Mouse (Mus musculus) MEL (cell line): ENCODE data around the gene Cntn5. TPM values are rescaled to one million over a fixed set of nuclear protein-coding genes. Genes with fewer than 3 reads are reported as not detected.

Experiments used
- DNase-seq: peaks from one replicate; pipeline ENCODE4 v3.0.0; 2011; ENCODE audit warnings: low read depth, low spot score
- H3K27ac ChIP-seq: 2 replicates; pipeline ENCODE4 v1.5.1; 2012; ENCODE audit warnings: low read depth, mild to moderate bottlenecking, control low read depth, low read length, moderate library complexity; ENCODE audit not compliant: control insufficient read depth
- H3K27me3 ChIP-seq, 2 experiments: fragments of 150-350 bp in 1 of 2; sonication (generic) in 1 of 2; 2 replicates each; pipeline ENCODE4 v1.6.1; 2012; ENCODE audit warnings: low read length in 2 of 2, mild to moderate bottlenecking in 2 of 2, improper control_type of control experiment in 1 of 2, moderate library complexity in 1 of 2; ENCODE audit not compliant: insufficient read depth in 2 of 2, control insufficient read depth in 1 of 2
- H3K36me3 ChIP-seq, 2 experiments: 2 replicates each; pipeline ENCODE4 v1.6.1; 2012 to 2014; ENCODE audit warnings: low read length in 2 of 2, improper control_type of control experiment in 1 of 2, inconsistent platforms in 1 of 2, mild to moderate bottlenecking in 1 of 2; ENCODE audit not compliant: insufficient read depth in 2 of 2, control insufficient read depth in 1 of 2
- H3K4me1 ChIP-seq, 2 experiments: fragments of 150-350 bp in 1 of 2; sonication (generic) in 1 of 2; 2 replicates each; pipeline ENCODE4 v1.6.1; 2012; ENCODE audit warnings: low read length in 2 of 2, improper control_type of control experiment in 1 of 2, mild to moderate bottlenecking in 1 of 2; ENCODE audit not compliant: insufficient read depth in 2 of 2, control insufficient read depth in 1 of 2
- H3K4me3 ChIP-seq, 2 experiments: fragments of 150-350 bp in 1 of 2; sonication (generic) in 1 of 2; 2 replicates each; pipeline ENCODE4 v1.5.1; 2012; ENCODE audit warnings: low read depth in 2 of 2, low read length in 2 of 2, mild to moderate bottlenecking in 2 of 2, moderate library complexity in 2 of 2, control low read depth in 1 of 2, improper control_type of control experiment in 1 of 2; ENCODE audit not compliant: control insufficient read depth in 1 of 2, insufficient read depth in 1 of 2
- H3K79me2 ChIP-seq: 2 replicates; pipeline ENCODE4 v1.6.1; 2012; ENCODE audit warnings: mild to moderate bottlenecking, low read length, moderate library complexity; ENCODE audit not compliant: control insufficient read depth, poor library complexity, insufficient read depth
- H3K9ac ChIP-seq: 2 replicates; pipeline ENCODE4 v1.6.1; 2012; ENCODE audit warnings: low read depth, mild to moderate bottlenecking, control low read depth, low read length, moderate library complexity; ENCODE audit not compliant: control insufficient read depth, poor library complexity, severe bottlenecking
- H3K9me3 ChIP-seq: fragments of 150-350 bp; sonication (generic); replicated peaks from 2 replicates; pipeline ENCODE4 v1.6.1; 2012; ENCODE audit warnings: mild to moderate bottlenecking, low read length, improper control_type of control experiment, moderate library complexity; ENCODE audit not compliant: insufficient read depth
- CHD1 ChIP-seq: IDR thresholded peaks from 2 replicates; pipeline ENCODE4 v1.6.1; 2012; ENCODE audit warnings: low read depth, mild to moderate bottlenecking, inconsistent platforms, low read length, improper control_type of control experiment
- CTCF ChIP-seq, 3 experiments: IDR thresholded peaks in 2 of 3; conservative IDR thresholded peaks in 1 of 3; 2 replicates each; pipeline ENCODE4 v1.5.1; 2011 to 2012; ENCODE audit warnings: low read length in 3 of 3, low read depth in 2 of 3, mild to moderate bottlenecking in 2 of 3, improper control_type of control experiment in 1 of 3, inconsistent platforms in 1 of 3, mixed read lengths in 1 of 3, moderate library complexity in 1 of 3; ENCODE audit not compliant: control insufficient read depth in 1 of 3, insufficient read depth in 1 of 3, poor library complexity in 1 of 3, severe bottlenecking in 1 of 3
- EP300 ChIP-seq, 2 experiments: IDR thresholded peaks; 2 replicates each; pipeline ENCODE4 v1.6.1; 2011; ENCODE audit warnings: improper control_type of control experiment in 2 of 2, low read length in 2 of 2, low read depth in 1 of 2, mild to moderate bottlenecking in 1 of 2
- ETS1 ChIP-seq: IDR thresholded peaks from 2 replicates; pipeline ENCODE4 v1.6.1; 2012; ENCODE audit warnings: low read depth, mild to moderate bottlenecking, inconsistent platforms, low read length, improper control_type of control experiment, moderate library complexity
- GABPA ChIP-seq: IDR thresholded peaks from 2 replicates; pipeline ENCODE4 v1.6.1; 2012; ENCODE audit warnings: low read depth, mild to moderate bottlenecking, inconsistent platforms, low read length, improper control_type of control experiment, moderate library complexity
- GATA1 ChIP-seq: IDR thresholded peaks from 2 replicates; pipeline ENCODE4 v1.6.1; 2011; ENCODE audit warnings: low read depth, low read length, improper control_type of control experiment
- HCFC1 ChIP-seq: IDR thresholded peaks from 2 replicates; pipeline ENCODE4 v1.6.1; 2012; ENCODE audit warnings: low read depth, mild to moderate bottlenecking, inconsistent platforms, low read length, improper control_type of control experiment, moderate library complexity
- JUND ChIP-seq: IDR thresholded peaks from 2 replicates; pipeline ENCODE4 v1.6.1; 2011; ENCODE audit warnings: low read depth, mild to moderate bottlenecking, improper control_type of control experiment, low read length
- KAT2A ChIP-seq: conservative IDR thresholded peaks from 2 replicates; pipeline ENCODE4 v1.6.1; 2012; ENCODE audit warnings: low read depth, low read length, improper control_type of control experiment, inconsistent platforms
- MAFK ChIP-seq: IDR thresholded peaks from 2 replicates; pipeline ENCODE4 v1.6.1; 2011; ENCODE audit warnings: low read depth, mild to moderate bottlenecking, low read length, improper control_type of control experiment, borderline replicate concordance
- MAZ ChIP-seq: IDR thresholded peaks from 2 replicates; pipeline ENCODE4 v1.6.1; 2012; ENCODE audit warnings: low read depth, mild to moderate bottlenecking, inconsistent platforms, low read length, improper control_type of control experiment
- MEF2A ChIP-seq: IDR thresholded peaks from 2 replicates; pipeline ENCODE4 v1.6.1; 2014; ENCODE audit warnings: low read depth, mild to moderate bottlenecking, inconsistent platforms, low read length, improper control_type of control experiment; ENCODE audit not compliant: poor library complexity, insufficient replicate concordance, severe bottlenecking; ENCODE audit errors: extremely low read depth
- MXI1 ChIP-seq: IDR thresholded peaks from 2 replicates; pipeline ENCODE4 v1.6.1; 2011; ENCODE audit warnings: mild to moderate bottlenecking, low read depth, low read length, improper control_type of control experiment
- MYB ChIP-seq: IDR thresholded peaks from 2 replicates; pipeline ENCODE4 v1.6.1; 2011; ENCODE audit warnings: mild to moderate bottlenecking, low read depth, low read length, improper control_type of control experiment
- MYC ChIP-seq: IDR thresholded peaks from 2 replicates; pipeline ENCODE4 v1.6.1; 2011; ENCODE audit warnings: low read depth, mild to moderate bottlenecking, low read length, improper control_type of control experiment, moderate library complexity
- NRF1 ChIP-seq: IDR thresholded peaks from 2 replicates; pipeline ENCODE4 v1.6.1; 2014; ENCODE audit warnings: low read depth, mild to moderate bottlenecking, inconsistent platforms, low read length, improper control_type of control experiment, moderate library complexity; ENCODE audit not compliant: poor library complexity, insufficient read depth, severe bottlenecking
- POLR2A ChIP-seq, 2 experiments: IDR thresholded peaks; 2 replicates each; pipeline ENCODE4 v1.6.1; 2011 to 2012; ENCODE audit warnings: low read length in 2 of 2, mild to moderate bottlenecking in 2 of 2, control low read depth in 1 of 2, improper control_type of control experiment in 1 of 2, low read depth in 1 of 2, moderate library complexity in 1 of 2; ENCODE audit not compliant: control insufficient read depth in 1 of 2, insufficient read depth in 1 of 2, poor library complexity in 1 of 2
- RAD21 ChIP-seq: IDR thresholded peaks from 2 replicates; pipeline ENCODE4 v1.6.1; 2011; ENCODE audit warnings: mild to moderate bottlenecking, low read depth, low read length, improper control_type of control experiment
- SIN3A ChIP-seq: IDR thresholded peaks from 2 replicates; pipeline ENCODE4 v1.6.1; 2012; ENCODE audit warnings: low read length, improper control_type of control experiment, inconsistent platforms
- TAL1 ChIP-seq: IDR thresholded peaks from 2 replicates; pipeline ENCODE4 v1.6.1; 2012; ENCODE audit warnings: mild to moderate bottlenecking, inconsistent platforms, low read length, moderate library complexity, mixed read lengths
- TCF12 ChIP-seq: IDR thresholded peaks from 2 replicates; pipeline ENCODE4 v1.6.1; 2014; ENCODE audit warnings: low read depth, mild to moderate bottlenecking, inconsistent platforms, low read length, improper control_type of control experiment, moderate library complexity
- USF1 ChIP-seq: IDR thresholded peaks from 2 replicates; pipeline ENCODE4 v1.6.1; 2014; ENCODE audit warnings: low read depth, mild to moderate bottlenecking, inconsistent platforms, low read length, improper control_type of control experiment, moderate library complexity
- USF2 ChIP-seq, 2 experiments: IDR thresholded peaks; 2 replicates each; pipeline ENCODE4 v1.6.1; 2011 to 2012; ENCODE audit warnings: improper control_type of control experiment in 2 of 2, low read length in 2 of 2, borderline replicate concordance in 1 of 2, inconsistent platforms in 1 of 2, low read depth in 1 of 2, mild to moderate bottlenecking in 1 of 2; ENCODE audit not compliant: insufficient read depth in 1 of 2
- ZC3H11A ChIP-seq: IDR thresholded peaks from 2 replicates; pipeline ENCODE4 v1.6.1; 2012; ENCODE audit warnings: low read depth, mild to moderate bottlenecking, inconsistent platforms, low read length, improper control_type of control experiment
- ZMIZ1 ChIP-seq: IDR thresholded peaks from 2 replicates; pipeline ENCODE4 v1.6.1; 2012; ENCODE audit warnings: low read depth, mild to moderate bottlenecking, inconsistent platforms, low read length, improper control_type of control experiment, moderate library complexity
- polyA plus RNA-seq, 2 experiments: library from polyadenylated mRNA; stranded (reverse) in 1 of 2; unstranded in 1 of 2; fragments of >175 nt in 1 of 2; fragments of >200 nt in 1 of 2; gene quantifications; 2 replicates each; pipeline versions ENCODE4 v1.2.1 to v1.2.4; 2012; ENCODE audit warnings: low replicate concordance in 2 of 2, low read depth in 1 of 2; ENCODE audit not compliant: insufficient read length in 2 of 2, insufficient read depth in 1 of 2, missing spikeins in 1 of 2
- total RNA-seq: library from RNA; depleted of rRNA; stranded (reverse); fragments of 300-350 nt; gene quantifications from 2 replicates; pipeline ENCODE4 v1.2.3, GENCODE M21; 2012

Cntn5 gene
- total and polyA plus RNA-seq, 3 experiments, result not detected

DNA sequence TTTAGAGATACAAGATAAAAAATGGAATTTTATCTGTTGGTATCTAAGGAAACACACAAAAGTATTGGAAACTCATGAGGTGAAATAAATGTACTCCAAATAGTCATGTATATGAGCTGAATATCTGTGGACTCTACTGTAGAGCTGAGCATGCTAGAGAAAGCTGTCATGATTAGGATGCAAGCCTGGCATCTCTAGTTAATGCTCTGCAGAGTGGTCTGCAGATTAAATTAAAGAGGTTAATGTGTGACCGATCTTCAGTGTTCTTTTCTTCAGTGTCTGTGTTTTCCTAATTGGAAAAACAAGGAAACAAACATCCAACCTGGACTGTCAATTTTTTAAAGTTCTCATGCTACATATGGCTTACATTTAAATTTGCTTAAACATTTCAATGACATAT lies 1199.4 kb downstream of the Cntn5 start:
- Histone ChIP-seq H3K4me3 (no peak overlapping the region), H3K27ac (no peak overlapping the region), H3K4me1 (no peaks in the 10 kb centered on the region), H3K9ac (no peak overlapping the region), H3K79me2 (no peaks in the 10 kb centered on the region), H3K9me3 (no peaks in the 10 kb centered on the region), H3K36me3 (no peaks in the 10 kb centered on the region), H3K27me3 (no peaks in the 10 kb centered on the region)
- no peak for TF ChIP-seq KAT2A
- TF ChIP-seq MXI1, result no peak
- no peak for TF ChIP-seq ZC3H11A
- no peak for TF ChIP-seq TAL1
- TF ChIP-seq GATA1, result no peak
- TF ChIP-seq MYC, result no peak
- TF ChIP-seq EP300 (IDR thresholded peaks at IDR 0.05; ENCODE audit: low read depth in 1 of 2, low read length in 2 of 2), result no peak
- no peak for TF ChIP-seq JUND
- no peak for TF ChIP-seq MEF2A
- no peak for TF ChIP-seq MYB
- no peak for TF ChIP-seq POLR2A (IDR thresholded peaks at IDR 0.05; ENCODE audit: control insufficient read depth in 1 of 2, insufficient read depth in 1 of 2, low read depth in 1 of 2, low read length in 2 of 2, poor library complexity in 1 of 2)
- DNase-seq, result no peak

DNA sequence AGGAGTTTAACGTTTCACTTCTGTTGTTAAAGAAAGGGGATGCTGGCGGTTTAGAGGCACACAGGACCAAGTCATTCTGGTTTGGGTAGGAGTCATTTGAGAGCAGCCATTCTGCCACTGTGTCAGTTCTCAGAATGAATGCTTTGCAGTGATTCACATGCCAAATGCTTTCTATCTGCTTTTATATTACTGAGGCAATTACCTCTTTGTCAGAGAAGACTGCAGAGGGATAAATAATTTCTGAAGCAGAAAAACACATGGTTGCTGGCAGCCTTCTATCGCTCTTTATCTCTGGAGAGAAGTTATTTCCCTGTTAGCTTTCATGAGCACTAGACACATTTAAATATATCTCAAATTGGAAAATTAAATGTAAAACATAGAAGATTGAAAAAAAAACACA lies 1207.9 kb downstream of the Cntn5 start:
- no peak overlapping the region for H3K27ac ChIP-seq
- no peak for DNase-seq
- TF ChIP-seq CHD1, result no peak
- no peak for TF ChIP-seq USF2 (IDR thresholded peaks at IDR 0.05; ENCODE audit: borderline replicate concordance in 1 of 2, insufficient read depth in 1 of 2, low read depth in 1 of 2, low read length in 2 of 2)
- no peak for TF ChIP-seq NRF1
- no peak for TF ChIP-seq RAD21
- no peak for TF ChIP-seq MYB
- TF ChIP-seq ZMIZ1, result no peak
- no peak for TF ChIP-seq HCFC1
- TF ChIP-seq TCF12, result no peak
- TF ChIP-seq SIN3A, result no peak
- TF ChIP-seq MAFK, result no peak
- TF ChIP-seq MAZ, result no peak
- TF ChIP-seq USF1, result no peak
- no peak for TF ChIP-seq GABPA
- TF ChIP-seq ETS1, result no peak
- TF ChIP-seq CTCF (IDR thresholded peaks at IDR 0.05 in 2 of 3, conservative IDR thresholded peaks at IDR 0.05 in 1 of 3; ENCODE audit: control insufficient read depth in 1 of 3, insufficient read depth in 1 of 3, low read depth in 2 of 3, low read length in 3 of 3, poor library complexity in 1 of 3, severe bottlenecking in 1 of 3), result no peak
- no peaks in the 10 kb centered on the region for H3K4me1 ChIP-seq
- H3K27me3 ChIP-seq, result no peaks in the 10 kb centered on the region
- H3K9me3 ChIP-seq, result no peaks in the 10 kb centered on the region
- no peak overlapping the region for H3K9ac ChIP-seq
- H3K79me2 ChIP-seq, result no peaks in the 10 kb centered on the region
- H3K4me3 ChIP-seq, result no peak overlapping the region
- H3K36me3 ChIP-seq, result no peaks in the 10 kb centered on the region
